Mouse (Mus musculus): ENCODE measurements at regions not wholly inside any gene's neighbourhood (a gene's known extent, or its start where the extent isn't known, plus 50 kb on each side); places are given as distances from the start of the nearest gene placed in this dataset.

GRCm38 (mm10) chr10:122199791-122200190 lies 102.6 kb upstream of the Rxylt1 start:
- no peaks in the 10 kb centered on the region for H3K27me3 ChIP-seq (replicated peaks)
- in situ Hi-C loops (cut with MboI; ENCODE audit: low pct_ligation_motif_present, low pct_unique_long_range_greater_than_20kb, low sequenced_read_pairs) (no loop called here), dilution Hi-C loops (cut with MboI; ENCODE audit: extremely low pct_ligation_motif_present, extremely low pct_unique_long_range_greater_than_20kb, low sequenced_read_pairs) (no loop called here)
- TF ChIP-seq MAX (IDR thresholded peaks at IDR 0.05; ENCODE audit: low read length) (no peak), RCOR1 (conservative IDR thresholded peaks at IDR 0.05; ENCODE audit: low read depth, low read length) (no peak), CTCF (conservative IDR thresholded peaks at IDR 0.05 in 1 of 2, IDR thresholded peaks at IDR 0.05 in 1 of 2; ENCODE audit: low read depth in 2 of 2, low read length in 2 of 2) (no peak), ZC3H11A (IDR thresholded peaks at IDR 0.05; ENCODE audit: low read depth, low read length) (no peak), MAFK (IDR thresholded peaks at IDR 0.05; ENCODE audit: insufficient replicate concordance, low read length) (no peak), PAX5 (IDR thresholded peaks at IDR 0.05; ENCODE audit: low read length) (no peak), POLR2A (IDR thresholded peaks at IDR 0.05; ENCODE audit: low read depth, low read length) (no peak), MXI1 (IDR thresholded peaks at IDR 0.05; ENCODE audit: low read depth, low read length) (no peak), MYC (IDR thresholded peaks at IDR 0.05; ENCODE audit: low read depth, low read length) (no peak), RAD21 (IDR thresholded peaks at IDR 0.05; ENCODE audit: low read depth, low read length) (no peak), ZKSCAN1 (IDR thresholded peaks at IDR 0.05; ENCODE audit: borderline replicate concordance, low read depth, low read length) (no peak), ZNF384 (IDR thresholded peaks at IDR 0.05; ENCODE audit: low read depth, low read length) (no peak), SIN3A (IDR thresholded peaks at IDR 0.05; ENCODE audit: low read length) (no peak), ELF1 (IDR thresholded peaks at IDR 0.05; ENCODE audit: low read depth, low read length) (no peak), EP300 (IDR thresholded peaks at IDR 0.05; ENCODE audit: low read length) (no peak), NRF1 (IDR thresholded peaks at IDR 0.05; ENCODE audit: low read depth, low read length) (no peak), JUN (IDR thresholded peaks at IDR 0.05; ENCODE audit: insufficient read depth, low read depth, low read length) (no peak)
- no peak overlapping the region for H3K4me2 ChIP-seq (ENCODE audit: insufficient read depth, low read depth, poor library complexity, severe bottlenecking)
- no peaks in the 10 kb centered on the region for H3K9me3 ChIP-seq (replicated peaks; ENCODE audit: low read length)
- H3K9ac ChIP-seq (ENCODE audit: insufficient read depth, low read depth) = no peak overlapping the region
- no peaks in the 10 kb centered on the region for H3K4me1 ChIP-seq (ENCODE audit: control insufficient read depth in 1 of 2, insufficient read depth in 2 of 2)
- H3K79me2 ChIP-seq (replicated peaks; ENCODE audit: control insufficient read depth, extremely low read depth, insufficient read depth, poor library complexity, severe bottlenecking) = no peaks in the 10 kb centered on the region
- no peak for DNase-seq (ENCODE audit: extremely low read depth)
- H3K4me3 ChIP-seq (replicated peaks in 1 of 3; ENCODE audit: low read depth in 2 of 3, low read length in 2 of 3, poor library complexity in 1 of 3) = no peak overlapping the region
- no peak overlapping the region for H3K27ac ChIP-seq (ENCODE audit: insufficient read depth, low read depth)
- H3K36me3 ChIP-seq (replicated peaks in 1 of 2; ENCODE audit: control insufficient read depth in 1 of 2, insufficient read depth in 1 of 2, low read length in 1 of 2) = no peaks in the 10 kb centered on the region

GRCm38 (mm10) chr10:122197703-122198102 lies 100.5 kb upstream of the Rxylt1 start:
- no peak for TF ChIP-seq RAD21 (IDR thresholded peaks at IDR 0.05; ENCODE audit: low read depth, low read length)
- TF ChIP-seq MEF2A (IDR thresholded peaks at IDR 0.05; ENCODE audit: borderline replicate concordance, low read depth, low read length) = no peak
- no peak for TF ChIP-seq RCOR1 (conservative IDR thresholded peaks at IDR 0.05; ENCODE audit: low read depth, low read length)
- TF ChIP-seq MAFK (IDR thresholded peaks at IDR 0.05; ENCODE audit: insufficient replicate concordance, low read length) = no peak
- no peak for TF ChIP-seq IRF4 (IDR thresholded peaks at IDR 0.05; ENCODE audit: low read depth, low read length)
- no peak for TF ChIP-seq ETS1 (conservative IDR thresholded peaks at IDR 0.05; ENCODE audit: low read depth, low read length)
- TF ChIP-seq PAX5 (IDR thresholded peaks at IDR 0.05; ENCODE audit: low read length) = no peak
- no peak for TF ChIP-seq EP300 (IDR thresholded peaks at IDR 0.05; ENCODE audit: low read length)
- TF ChIP-seq CHD2 (IDR thresholded peaks at IDR 0.05; ENCODE audit: low read length) = no peak
- no peak for TF ChIP-seq MAX (IDR thresholded peaks at IDR 0.05; ENCODE audit: low read length)
- TF ChIP-seq JUND (conservative IDR thresholded peaks at IDR 0.05; ENCODE audit: low read depth, low read length) = no peak
- no peak for DNase-seq (ENCODE audit: extremely low read depth)

More at GRCm38 (mm10) chr10:122197703-122198102, 100.5 kb upstream of the Rxylt1 start:
- dilution Hi-C loops (cut with MboI; ENCODE audit: extremely low pct_ligation_motif_present, extremely low pct_unique_long_range_greater_than_20kb, low sequenced_read_pairs) = no loop called here
- H3K27me3 ChIP-seq (replicated peaks) = no peaks in the 10 kb centered on the region
- no peaks in the 10 kb centered on the region for H3K36me3 ChIP-seq (replicated peaks in 1 of 2; ENCODE audit: control insufficient read depth in 1 of 2, insufficient read depth in 1 of 2, low read length in 1 of 2)
- H3K9me3 ChIP-seq (replicated peaks; ENCODE audit: low read length) = no peaks in the 10 kb centered on the region
- H3K4me2 ChIP-seq (ENCODE audit: insufficient read depth, low read depth, poor library complexity, severe bottlenecking) = no peak overlapping the region
- in situ Hi-C loops (cut with MboI; ENCODE audit: low pct_ligation_motif_present, low pct_unique_long_range_greater_than_20kb, low sequenced_read_pairs) = no loop called here
- no peaks in the 10 kb centered on the region for H3K4me1 ChIP-seq (ENCODE audit: control insufficient read depth in 1 of 2, insufficient read depth in 2 of 2)
- H3K9ac ChIP-seq (ENCODE audit: insufficient read depth, low read depth) = no peak overlapping the region
- no peaks in the 10 kb centered on the region for H3K79me2 ChIP-seq (replicated peaks; ENCODE audit: control insufficient read depth, extremely low read depth, insufficient read depth, poor library complexity, severe bottlenecking)
- no peak overlapping the region for H3K4me3 ChIP-seq (replicated peaks in 1 of 3; ENCODE audit: low read depth in 2 of 3, low read length in 2 of 3, poor library complexity in 1 of 3)
- no peak overlapping the region for H3K27ac ChIP-seq (ENCODE audit: insufficient read depth, low read depth)
